Mouse (Mus musculus) liver, adult 2 months (tissue): ENCODE results near the gene Faap20.

Source experiments
- CTCF ChIP-seq: fragments of 200-500 bp; IDR thresholded peaks from 2 replicates; pipeline ENCODE4 v1.5.1; 2011; ENCODE audit warnings: low read depth, low read length, control low read depth
- POLR2A ChIP-seq: fragments of 200-500 bp; IDR thresholded peaks from 2 replicates; pipeline ENCODE4 v1.6.1; 2011; ENCODE audit warnings: low read length, control low read depth; ENCODE audit not compliant: insufficient read depth; ENCODE audit errors: extremely low read depth

- TF ChIP-seq POLR2A (no peak), CTCF (no peak)
These were observed 15.1 kb downstream of the Faap20 start for GRCm38 (mm10) chr4:155264521-155265321.
